Mouse (Mus musculus): ENCODE data around the gene H2afz. TPM values are rescaled to one million over a fixed set of nuclear protein-coding genes. Genes with fewer than 3 reads are reported as not detected.
A peak's percentile ranks its signal among the peaks of the same experiment; 100 is the strongest.

The H2afz gene
- total RNA-seq, 2 experiments from 2014 or later: 158 to 167 TPM

DNA sequence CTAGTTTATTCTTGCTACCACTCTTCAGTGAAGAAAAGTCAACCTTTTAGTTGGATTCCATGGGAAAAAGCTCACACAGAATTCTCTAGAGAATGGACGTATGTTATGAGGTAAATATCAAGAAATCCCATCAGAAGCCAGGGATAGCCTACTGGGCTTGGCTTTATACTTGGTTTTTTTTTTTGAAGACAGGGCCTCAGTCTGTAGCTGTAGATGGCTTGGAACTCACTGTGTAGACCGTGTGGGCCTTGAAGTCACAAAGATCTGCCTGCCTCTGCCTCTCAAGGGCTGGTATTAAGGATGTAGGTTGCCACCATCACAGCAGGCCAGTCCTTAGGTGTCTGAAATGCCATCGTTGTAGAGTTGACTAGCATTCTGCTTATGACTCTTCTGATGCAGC, 1.7 kb upstream of the H2afz start:
- no peak for DNase-seq (ENCODE audit: low spot score in 2 of 2)

DNA sequence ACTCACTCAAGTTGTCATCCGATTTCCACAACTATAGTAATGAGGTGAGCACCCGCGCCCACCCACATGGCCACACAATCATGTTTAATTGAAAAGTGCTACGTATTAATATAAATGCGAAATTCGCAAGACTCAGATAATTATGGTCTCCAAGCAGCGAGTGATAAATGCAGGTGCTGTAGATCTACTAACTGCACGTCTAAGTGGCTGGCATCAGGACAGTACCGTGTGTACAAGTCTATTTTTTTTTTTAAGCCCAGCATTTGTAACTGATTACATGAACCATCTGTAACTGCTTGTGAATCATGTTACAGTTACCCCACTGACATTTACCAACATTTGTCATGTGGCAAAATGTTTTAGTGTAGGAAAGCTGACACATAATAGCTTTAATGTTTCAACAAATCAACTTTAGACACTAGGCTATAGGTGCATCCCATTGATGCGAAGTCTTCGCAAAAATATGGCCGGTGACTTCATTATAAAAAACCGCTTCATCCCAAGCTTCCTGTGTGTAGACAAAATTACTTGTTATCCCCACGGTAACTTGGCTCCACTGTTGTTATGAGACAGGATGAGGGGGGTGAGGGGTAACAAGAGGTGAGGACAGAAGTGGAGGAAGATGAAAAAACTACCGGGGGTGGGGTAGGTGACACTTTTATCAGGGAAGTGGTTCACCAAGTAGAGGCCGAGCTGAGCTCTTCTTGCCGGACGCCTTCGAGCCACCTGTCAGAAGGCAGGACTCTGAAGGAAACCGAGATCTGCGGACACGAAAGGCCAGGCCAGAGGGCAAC, 760 bp upstream of the H2afz start:
- peak; percentile 21 to 58 for DNase-seq (ENCODE audit: low spot score in 2 of 2)

DNA sequence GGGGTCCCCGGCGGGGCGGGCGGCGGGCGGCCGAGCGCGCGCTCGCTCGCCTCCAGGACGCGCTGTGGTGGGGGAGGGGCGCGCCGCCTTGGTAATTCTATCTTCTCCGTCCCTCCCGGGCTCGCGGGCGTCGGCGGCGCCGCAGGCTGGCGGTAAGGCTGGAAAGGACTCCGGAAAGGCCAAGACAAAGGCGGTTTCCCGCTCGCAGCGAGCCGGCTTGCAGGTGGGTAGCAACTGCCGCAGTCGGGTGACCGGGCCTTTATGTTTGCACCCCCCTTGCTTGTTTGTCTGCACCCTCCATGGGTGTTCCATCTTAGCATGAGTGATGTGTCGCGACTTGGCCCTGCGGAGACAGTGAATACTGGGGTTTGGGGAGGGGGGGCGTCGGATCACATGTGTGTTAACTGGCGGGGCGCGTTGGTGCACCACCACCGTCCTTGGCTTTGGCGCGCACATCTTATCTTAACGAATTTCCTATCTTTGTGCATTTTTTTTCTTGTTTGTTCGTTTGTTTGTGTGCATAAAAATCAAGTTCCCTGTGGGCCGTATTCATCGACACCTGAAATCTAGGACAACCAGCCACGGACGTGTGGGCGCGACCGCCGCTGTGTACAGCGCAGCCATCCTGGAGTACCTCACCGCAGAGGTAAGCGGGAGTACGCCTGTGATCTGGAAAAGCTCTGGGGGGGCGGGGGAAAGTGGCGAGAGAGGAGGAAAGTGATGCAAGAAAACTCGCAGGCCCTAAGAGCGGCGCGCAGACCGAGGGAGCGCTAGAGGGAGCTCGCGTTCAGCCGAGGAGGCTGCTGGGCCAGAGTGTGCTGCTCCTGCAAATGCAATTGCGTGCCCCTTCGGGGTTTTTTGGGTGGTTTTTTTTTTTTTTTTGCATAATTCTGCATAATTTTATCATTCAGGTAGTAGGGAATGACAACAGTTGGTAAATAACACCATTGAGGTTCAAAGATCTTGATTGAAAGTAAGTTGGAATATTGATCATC, 998 bp downstream of the H2afz start:
- DNase-seq (ENCODE audit: low spot score in 2 of 2): peak; percentile 78 to 87

DNA sequence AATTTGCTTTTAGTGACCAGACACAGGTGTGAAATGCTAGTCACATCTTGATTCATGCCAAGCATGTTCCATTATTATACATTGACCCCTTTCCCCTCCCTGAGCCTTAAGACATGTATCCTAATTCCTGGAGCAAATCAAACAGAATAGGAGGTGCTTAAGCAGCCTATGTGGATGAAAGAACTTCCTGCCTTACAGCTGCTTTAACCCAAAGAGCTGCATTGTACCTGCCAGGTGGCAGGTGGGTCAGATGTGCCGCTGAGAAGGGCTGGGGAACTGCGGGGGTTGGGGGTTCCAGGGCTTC, 2.8 kb downstream of the H2afz start:
- DNase-seq (ENCODE audit: low spot score in 2 of 2): no peak

DNA sequence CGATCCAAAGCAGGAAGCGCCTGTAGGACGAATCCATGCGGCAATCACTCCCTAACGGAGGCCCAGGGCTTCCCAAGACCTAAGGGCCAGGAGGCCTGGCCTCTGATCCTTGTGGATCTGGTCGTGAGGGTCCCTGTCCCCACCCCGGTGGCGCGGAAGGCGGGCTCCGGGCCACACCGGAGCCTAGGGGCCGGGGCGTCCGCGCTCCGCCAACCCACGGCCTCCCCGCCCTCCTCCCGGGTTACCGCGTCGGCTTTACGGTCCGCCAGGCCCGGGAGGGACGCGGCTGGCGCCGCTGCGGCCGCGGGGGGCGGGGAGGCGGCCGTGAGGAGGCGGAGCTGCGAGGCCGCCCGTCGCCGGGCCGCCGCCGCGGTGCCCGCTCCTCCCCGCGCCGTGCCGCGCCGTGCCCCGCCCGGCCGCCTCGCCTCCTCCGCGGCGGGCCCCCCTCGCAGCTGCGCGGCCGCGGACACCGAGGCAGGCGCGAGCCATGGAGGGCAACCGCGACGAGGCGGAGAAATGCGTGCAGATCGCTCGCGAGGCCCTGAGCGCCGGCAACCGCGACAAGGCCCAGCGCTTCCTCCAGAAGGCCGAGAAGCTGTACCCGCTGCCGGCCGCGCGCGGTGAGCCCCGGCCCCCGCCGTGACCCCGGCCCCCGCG, 3.3 kb downstream of the H2afz start, which contains the start of gene Dnajb14:
Gene Dnajb14 (plus strand): TSS at position 239 of the 657 bp plus-strand sequence.
- peak in 1 of 2 experiments; percentile 53 for DNase-seq (ENCODE audit: low spot score in 2 of 2)

DNA sequence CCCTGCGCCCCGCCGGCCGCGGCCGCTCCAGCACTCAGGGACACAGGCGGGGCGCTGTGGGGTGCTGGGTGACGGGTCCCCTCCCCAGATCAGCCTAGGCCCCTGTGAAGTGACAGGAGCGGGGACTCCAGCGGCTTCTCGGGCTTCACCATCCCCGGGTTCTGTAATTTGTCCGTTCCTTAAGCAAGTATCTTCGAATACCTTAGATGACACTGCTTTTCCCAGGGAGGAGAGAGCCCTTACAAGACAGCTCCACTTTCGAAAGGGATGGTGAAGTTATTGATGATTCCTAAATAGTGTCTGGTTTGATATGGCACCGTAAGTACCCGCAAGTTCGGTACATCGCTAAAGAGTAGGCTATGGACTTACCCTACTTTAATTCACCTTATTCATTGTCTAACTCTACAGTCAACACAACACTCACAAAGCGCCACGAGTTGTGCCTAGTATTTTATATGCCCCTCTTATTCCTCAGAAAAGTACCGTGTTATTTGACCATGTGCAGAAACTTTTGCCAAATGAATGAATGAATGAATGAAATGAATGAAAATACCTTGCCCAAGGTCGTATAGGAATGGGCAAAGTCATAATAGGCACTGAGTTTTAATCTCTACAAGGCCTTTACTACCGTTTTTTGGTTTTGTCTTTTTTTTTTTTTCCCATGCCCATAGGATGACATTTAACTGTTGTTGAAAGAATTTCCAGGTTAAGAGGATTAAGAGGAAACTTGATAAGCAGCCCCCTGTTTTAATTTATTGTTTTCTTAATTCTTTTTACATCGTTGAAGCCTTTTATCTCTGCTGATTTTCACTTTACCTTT, 4.0 kb downstream of the H2afz start:
- peak in 1 of 2 experiments; percentile 60 for DNase-seq (ENCODE audit: low spot score in 2 of 2)

DNA sequence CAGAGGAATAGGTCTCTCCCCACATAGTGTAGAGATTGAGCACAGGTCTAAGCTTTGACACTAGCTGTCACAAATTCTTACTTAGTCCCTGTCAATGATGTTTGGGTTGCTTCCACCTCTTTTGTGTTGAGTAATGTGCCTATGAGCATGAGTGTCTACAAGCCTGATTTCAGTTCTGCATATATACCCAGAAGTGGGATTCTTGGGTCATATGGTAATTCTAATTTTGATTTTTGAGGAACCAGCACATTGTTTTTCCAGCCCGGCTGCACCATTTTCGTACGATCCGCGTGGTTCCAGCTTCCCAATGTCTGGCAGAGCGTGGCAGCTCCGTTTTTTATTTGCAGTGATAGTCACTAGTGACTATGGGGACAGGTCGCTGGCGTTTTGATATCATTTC, 5.1 kb downstream of the H2afz start:
- no peak for DNase-seq (ENCODE audit: low spot score in 2 of 2)

DNA sequence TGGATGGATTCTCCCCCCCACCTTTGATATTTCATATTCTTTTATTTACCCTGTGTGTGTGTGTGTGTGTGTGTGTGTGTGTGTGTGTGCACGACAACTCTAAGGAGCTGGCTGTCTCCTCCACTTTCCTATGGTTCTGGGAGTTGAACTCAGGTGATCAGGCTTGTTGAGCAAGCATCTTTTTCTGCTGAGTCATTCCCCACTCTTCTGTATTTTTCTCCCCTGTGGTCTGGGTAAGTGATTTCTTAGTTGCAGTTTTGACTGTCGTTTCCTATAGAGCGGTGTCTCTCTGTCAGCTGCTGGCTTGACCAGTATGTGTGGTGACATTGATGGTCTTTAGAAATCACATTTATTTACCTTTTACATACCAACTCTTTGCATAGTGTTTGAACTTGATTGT, 15.0 kb downstream of the H2afz start:
- no peak for DNase-seq (ENCODE audit: low spot score in 2 of 2)

DNA sequence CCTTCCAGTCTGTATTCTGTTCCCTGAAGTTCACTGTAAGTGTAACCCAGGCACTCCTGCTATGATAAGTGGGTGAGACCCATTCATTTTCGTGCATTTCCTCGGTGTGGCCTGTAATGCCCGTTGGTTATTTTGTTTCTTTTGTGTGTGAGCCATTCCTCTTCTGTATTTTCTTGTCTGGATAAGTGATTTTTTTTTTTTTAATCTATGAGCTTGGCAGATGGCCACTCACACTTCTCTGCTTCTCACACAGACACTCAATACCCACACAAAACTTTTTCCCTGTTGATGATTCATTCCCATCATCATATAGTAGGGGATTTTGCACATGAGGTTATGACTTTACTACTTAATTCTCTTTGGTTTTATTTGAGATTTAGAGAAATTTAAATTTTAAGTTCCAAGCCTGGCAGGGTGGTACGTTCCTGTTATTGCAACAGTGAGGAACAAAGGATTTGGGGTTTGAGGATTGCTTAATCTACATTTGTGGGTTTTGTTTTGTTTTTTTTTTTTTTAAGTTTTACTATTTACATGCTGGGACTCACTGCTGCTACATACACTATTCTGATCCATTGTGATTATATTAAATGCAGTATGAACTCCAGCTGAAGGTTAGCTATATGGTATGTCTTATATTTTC, 15.9 kb downstream of the H2afz start:
- DNase-seq (ENCODE audit: low spot score in 2 of 2): no peak

DNA sequence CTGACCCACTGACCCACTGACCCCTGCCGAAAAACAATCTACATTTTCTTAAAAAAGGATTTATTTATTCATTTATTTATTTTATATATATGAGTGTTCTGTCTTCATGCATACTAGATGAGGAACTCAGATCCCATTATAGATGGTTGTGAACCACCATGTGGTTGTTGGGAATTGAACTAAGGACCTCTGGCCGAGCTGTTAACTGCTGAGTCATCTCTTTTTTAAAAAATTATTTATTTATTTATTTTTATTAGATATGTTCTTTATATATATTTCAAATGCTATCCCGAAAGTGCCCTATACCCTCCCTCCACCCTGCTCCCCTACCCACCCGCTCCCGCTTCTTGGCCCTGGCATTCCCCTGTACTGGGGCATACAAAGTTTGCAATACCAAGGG, 16.8 kb downstream of the H2afz start:
- DNase-seq (ENCODE audit: low spot score in 2 of 2): no peak

DNA sequence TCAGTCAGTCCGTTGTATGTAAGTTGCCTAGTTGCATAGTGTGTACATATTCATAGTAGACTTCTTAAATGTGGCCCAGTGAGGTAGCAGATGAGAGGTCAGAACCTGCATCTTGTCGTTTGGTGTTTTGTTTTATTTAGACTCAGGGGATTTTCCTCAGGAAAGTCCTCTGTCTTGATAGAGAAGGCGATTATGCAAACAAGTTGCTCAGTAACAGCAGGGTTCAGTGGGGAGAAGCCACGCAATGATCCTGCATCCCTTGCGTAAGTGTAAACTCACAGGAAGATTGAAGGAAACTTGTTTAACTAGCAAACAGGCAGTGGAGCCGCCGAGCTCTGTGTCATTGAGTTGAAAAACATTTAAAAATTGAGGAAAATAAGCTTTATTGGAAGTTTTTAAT, 23.7 kb downstream of the H2afz start:
- no peak for DNase-seq (ENCODE audit: low spot score in 2 of 2)

DNA sequence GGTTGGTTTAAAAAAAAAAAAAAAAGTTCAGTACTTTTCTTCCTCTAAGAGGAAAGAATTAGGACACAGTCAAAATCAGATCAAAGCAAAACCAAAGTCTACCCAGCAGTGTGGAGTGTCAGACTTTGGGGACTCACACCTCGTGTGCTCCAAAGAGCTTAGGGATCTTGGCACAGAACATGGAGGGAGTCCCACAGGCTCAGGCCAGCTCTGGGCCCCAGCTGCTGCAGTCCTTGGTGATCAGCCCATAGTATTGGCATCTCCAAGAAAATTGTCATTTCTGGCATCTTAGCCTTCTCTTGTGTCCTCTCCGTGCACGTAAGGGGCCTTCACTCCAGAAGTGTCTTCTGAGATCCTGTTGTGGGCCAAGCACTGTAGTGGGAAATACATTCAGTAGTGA, 26.8 kb downstream of the H2afz start:
- no peak for DNase-seq (ENCODE audit: low spot score in 2 of 2)

DNA sequence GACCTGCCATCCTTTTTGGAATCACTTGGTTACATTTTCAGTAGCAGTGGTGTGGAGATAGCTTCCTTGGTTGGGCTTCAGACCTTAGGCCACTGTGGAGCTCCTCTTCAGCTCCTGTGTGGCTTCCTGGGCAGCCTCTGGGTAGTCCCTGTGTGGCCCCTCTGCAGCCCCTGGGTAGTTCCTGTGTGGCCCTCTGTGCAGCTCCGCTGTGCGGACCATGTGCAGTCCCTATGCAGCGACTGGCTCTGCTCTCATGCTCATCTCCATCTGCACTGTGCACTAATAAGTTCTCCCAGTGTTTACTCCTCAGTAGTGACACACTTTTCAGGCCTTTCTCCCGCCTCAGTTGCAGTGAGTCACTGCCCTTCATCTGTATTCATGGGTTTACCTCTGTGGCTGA, 27.8 kb downstream of the H2afz start:
- DNase-seq (ENCODE audit: low spot score in 2 of 2): no peak

DNA sequence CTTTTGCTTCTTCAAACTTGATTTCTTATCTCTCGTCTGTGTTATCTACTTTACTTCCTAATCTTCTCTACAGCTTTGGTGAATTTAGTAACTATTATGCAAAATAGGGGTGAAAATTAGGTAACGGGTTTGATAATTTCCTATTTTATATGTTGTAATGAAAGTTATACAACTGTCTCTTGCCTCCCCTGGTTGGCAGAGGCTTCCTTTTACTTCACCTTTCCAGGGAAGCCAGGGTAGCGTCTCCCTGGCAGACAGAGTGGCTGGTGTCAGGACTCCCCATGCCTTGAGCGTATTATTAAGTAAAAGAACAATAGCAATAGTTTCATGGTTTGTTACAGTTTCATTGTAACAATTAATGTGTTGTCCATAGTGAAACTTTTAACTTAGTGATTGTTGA, 29.5 kb downstream of the H2afz start:
- DNase-seq (ENCODE audit: low spot score in 2 of 2): no peak

DNA sequence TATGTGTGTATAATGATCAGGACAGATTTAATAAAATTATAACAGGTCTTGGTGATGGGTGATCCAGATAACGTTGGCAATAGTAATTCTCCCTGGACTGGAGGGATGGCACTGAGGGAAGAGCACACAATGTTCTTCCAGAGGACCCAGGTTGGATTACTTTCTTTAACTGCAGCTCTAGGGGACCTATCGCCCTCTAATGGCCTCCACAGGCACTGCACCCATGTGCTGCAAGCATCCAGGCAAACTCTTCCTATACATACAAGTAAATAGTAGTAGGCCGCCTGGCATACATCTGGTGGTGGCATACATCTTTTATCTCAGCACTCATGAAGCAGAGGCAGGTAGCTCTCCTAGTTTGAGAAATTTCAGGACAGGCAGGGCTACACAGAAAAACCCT, 30.9 kb downstream of the H2afz start:
- DNase-seq (ENCODE audit: low spot score in 2 of 2): no peak

DNA sequence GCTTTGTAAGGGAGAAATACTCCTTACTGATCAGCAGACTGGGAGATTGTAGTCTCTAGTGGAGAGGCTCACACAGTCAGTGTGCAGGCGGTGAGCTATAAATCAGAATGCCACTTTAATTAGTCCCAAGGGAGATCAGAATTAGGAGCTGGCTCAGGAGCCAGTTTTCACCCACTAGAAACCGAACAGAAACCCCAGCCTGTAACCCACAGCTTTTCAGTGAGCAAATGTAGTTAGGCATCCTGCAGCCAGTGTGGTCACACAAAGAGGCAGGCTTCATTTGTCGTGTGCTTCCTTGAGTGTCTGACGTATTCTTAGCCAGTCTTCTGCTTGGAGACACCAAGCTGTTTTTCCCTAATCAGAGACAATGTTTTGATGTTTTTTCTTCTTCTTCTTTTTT, 32.1 kb downstream of the H2afz start:
- no peak for DNase-seq (ENCODE audit: low spot score in 2 of 2)

DNA sequence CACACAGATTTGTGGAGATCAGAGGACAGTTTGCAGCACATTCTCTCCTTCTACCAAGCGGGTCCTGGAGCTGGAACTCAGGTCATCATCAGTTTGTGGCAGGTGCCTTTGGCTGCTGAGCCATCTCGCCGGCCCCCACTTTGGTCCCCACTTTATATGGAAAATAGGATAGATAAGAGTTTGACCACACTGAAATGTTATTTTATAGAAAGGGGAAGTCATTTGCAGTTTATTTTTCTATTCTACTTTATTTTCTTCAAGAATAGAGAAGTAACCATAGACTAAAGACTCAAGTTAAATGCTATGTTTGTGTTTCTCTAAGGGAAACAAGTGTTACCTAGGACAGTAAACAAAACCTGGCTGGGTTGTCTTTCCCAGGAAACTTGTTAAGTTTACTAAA, 32.6 kb downstream of the H2afz start:
- no peak for DNase-seq (ENCODE audit: low spot score in 2 of 2)

DNA sequence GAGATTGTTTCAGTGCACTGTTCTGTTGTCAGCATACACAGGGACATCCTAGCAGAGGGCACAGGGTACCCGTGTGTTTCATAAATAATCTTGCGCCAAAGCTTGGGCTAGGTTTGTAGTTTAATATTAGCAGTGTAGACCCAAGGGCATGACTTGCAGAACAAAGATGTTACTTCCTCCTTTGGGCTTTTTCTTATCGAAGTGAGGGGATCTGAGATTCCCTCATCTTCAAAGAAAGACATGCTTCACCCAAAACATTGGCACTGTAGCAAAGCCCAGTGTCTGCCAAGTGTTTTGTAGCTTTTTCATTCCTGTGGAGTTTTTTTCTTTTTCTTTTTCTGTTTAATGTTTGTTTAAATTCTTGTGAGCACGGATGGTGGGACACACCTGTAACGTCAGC, 33.4 kb downstream of the H2afz start:
- DNase-seq (ENCODE audit: low spot score in 2 of 2): no peak

DNA sequence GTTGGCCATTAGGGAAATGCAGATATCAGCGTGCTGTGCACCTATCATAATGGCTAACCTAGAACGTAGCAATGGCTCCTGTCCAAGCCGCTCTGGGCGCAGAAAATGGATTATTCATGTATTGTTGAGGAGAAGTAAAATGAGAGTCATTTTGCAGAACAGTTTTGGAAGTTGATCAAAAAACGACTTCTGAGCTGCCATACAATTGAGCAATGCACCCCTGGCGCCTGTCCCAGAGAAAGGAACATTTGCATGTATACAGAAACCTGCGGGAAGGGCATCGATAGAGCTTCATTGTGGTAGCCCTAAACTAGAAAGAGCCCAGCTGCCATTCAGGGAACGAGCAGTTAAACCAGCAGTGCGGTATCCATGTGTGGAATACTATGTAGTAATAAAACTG, 35.9 kb downstream of the H2afz start:
- DNase-seq (ENCODE audit: low spot score in 2 of 2): peak in 1 of 2 experiments; percentile 15

DNA sequence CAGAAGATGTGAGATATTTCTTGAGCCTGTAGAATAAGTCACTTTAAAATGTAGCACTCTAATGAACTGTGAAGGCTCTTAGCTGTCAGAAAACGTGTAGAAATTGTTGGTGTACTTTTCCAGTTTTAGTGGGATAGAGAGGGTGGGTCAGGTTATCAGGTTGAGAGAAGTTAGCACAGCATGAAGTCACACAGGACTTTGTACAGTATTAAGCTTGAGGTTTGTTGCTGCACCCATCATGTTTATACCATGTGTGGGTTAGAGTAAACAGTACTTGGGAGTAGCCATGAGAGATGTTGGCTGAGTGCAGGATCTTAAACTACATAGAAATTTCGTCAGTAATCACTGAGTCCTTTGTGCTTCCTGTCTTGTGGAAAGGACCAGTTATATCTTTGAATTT, 48.8 kb downstream of the H2afz start:
- DNase-seq (ENCODE audit: low spot score in 2 of 2): no peak

All from layer of hippocampus, postnatal 14 days (tissue).